Mouse (Mus musculus) liver, postnatal 0 days (tissue): ENCODE results near the gene Zfp652.

ENCODE experiments used
- CTCF ChIP-seq: sonication (generic); IDR thresholded peaks from 2 replicates; pipeline ENCODE4 v1.5.1; 2016; ENCODE audit warnings: antibody characterized with exemption, low read depth
- EP300 ChIP-seq: IDR thresholded peaks from 2 replicates; pipeline ENCODE4 v1.6.1; 2016; ENCODE audit warnings: antibody characterized with exemption, low read depth, mild to moderate bottlenecking

- TF ChIP-seq EP300 (no peak), CTCF (no peak)
Measured at GRCm38 (mm10) chr11:95773264-95773663, 60.8 kb downstream of the Zfp652 start.
